Mouse (Mus musculus) midbrain, embryonic 12.5 days (tissue): ENCODE data around the gene Mfsd4b5. TPM values are rescaled to one million over a fixed set of nuclear protein-coding genes. Genes with fewer than 3 reads are reported as not detected.

ENCODE experiments used
- polyA plus RNA-seq: library from polyadenylated mRNA; unstranded; fragments of >200 nt; fragmentation: Nextera tagmentation; extraction: Ambion mirVana; gene quantifications from 2 replicates; pipeline ENCODE4 v1.2.1, GENCODE M21; 2016

The Mfsd4b5 gene
- polyA plus RNA-seq, 1 experiment from 2014 or later = 0.09 TPM

Other genes starting within 250 kb of the Mfsd4b5 start
- 4.5 and 4.9 TPM in 2 replicates for gene Mfsd4b4, start 87.4 kb downstream of the Mfsd4b5 start, polyA plus RNA-seq
- not detected in 2 replicates for gene Mfsd4b2, start 59.7 kb downstream of the Mfsd4b5 start, polyA plus RNA-seq
- gene Mfsd4b3, start 26.5 kb downstream of the Mfsd4b5 start, polyA plus RNA-seq = 0.11 TPM in 1 of 2 replicates, not detected in the other
- not detected in 2 replicates for gene Mfsd4b1, start 38.6 kb upstream of the Mfsd4b5 start, polyA plus RNA-seq
- gene Slc16a10, start 155.6 kb upstream of the Mfsd4b5 start, polyA plus RNA-seq = 4.3 and 5.8 TPM in 2 replicates